Mouse (Mus musculus) erythroblast, embryonic 14.5 days (primary cell): Measurements from ENCODE around the gene Nipbl. TPM values are rescaled to one million over a fixed set of nuclear protein-coding genes. Genes with fewer than 3 reads are reported as not detected.
A peak's percentile ranks its signal among the peaks of the same experiment; 100 is the strongest.
"Not testable (repeated sequence)": the region's sequence is repeated elsewhere in the genome, so short reads cannot be mapped to it uniquely, and the experiment has no call there.

Source experiments
- H3K27me3 ChIP-seq: 2 replicates; pipeline ENCODE4 v1.6.1; 2012; ENCODE audit warnings: inconsistent platforms; ENCODE audit not compliant: control insufficient read depth
- H3K36me3 ChIP-seq: 2 replicates; pipeline ENCODE4 v1.6.1; 2012; ENCODE audit warnings: mild to moderate bottlenecking, inconsistent platforms; ENCODE audit not compliant: control insufficient read depth
- H3K4me1 ChIP-seq: 2 replicates; pipeline ENCODE4 v1.6.1; 2012; ENCODE audit warnings: inconsistent platforms; ENCODE audit not compliant: control insufficient read depth
- H3K4me3 ChIP-seq: replicated peaks from 2 replicates; pipeline ENCODE3; 2012; ENCODE audit warnings: moderate library complexity, mild to moderate bottlenecking, inconsistent platforms
- H3K9me3 ChIP-seq: 2 replicates; pipeline ENCODE4 v1.6.1; 2012; ENCODE audit warnings: low read length, inconsistent platforms, mixed read lengths; ENCODE audit not compliant: control insufficient read depth
- GATA1 ChIP-seq: IDR thresholded peaks from 2 replicates; pipeline ENCODE4 v1.6.1; 2012; ENCODE audit warnings: low read length, inconsistent platforms, mixed read lengths
- TAL1 ChIP-seq: IDR thresholded peaks from 3 replicates; pipeline ENCODE4 v1.6.1; 2012; ENCODE audit warnings: low read length, inconsistent platforms, mixed read lengths
- polyA plus RNA-seq: library from polyadenylated mRNA; stranded (reverse); fragments of >175 nt; gene quantifications from 2 replicates; pipeline ENCODE4 v1.2.3, GENCODE M21; 2012

Gene Nipbl
- polyA plus RNA-seq, 1 experiment = 0.48 TPM

GRCm38 (mm10) chr15:8279929-8280610 lies 164.2 kb downstream of the Nipbl start:
- peak overlapping the region; percentile 34 for H3K4me3 ChIP-seq
- H3K27me3 ChIP-seq = no peaks in the 10 kb centered on the region
- H3K4me1 ChIP-seq = peaks cover 4% of the 10 kb centered on the region
- no peak for TF ChIP-seq GATA1
- TF ChIP-seq TAL1 = no peak
- no peaks in the 10 kb centered on the region; the same call in 1 of the 2 replicates for H3K9me3 ChIP-seq
- no peaks in the 10 kb centered on the region for H3K36me3 ChIP-seq

- H3K4me1 ChIP-seq = peaks cover 4% of the 10 kb centered on the region
- H3K36me3 ChIP-seq = no peaks in the 10 kb centered on the region
- H3K9me3 ChIP-seq = peaks cover 5% of the 10 kb centered on the region
- no peaks in the 10 kb centered on the region for H3K27me3 ChIP-seq
- H3K4me3 ChIP-seq = peak overlapping the region; percentile 47
- TF ChIP-seq GATA1 (no peak), TAL1 (no peak)
These were observed 164.9 kb downstream of the Nipbl start for GRCm38 (mm10) chr15:8279320-8279779.

- not testable (repeated sequence) for H3K27me3 ChIP-seq, H3K36me3 ChIP-seq, H3K9me3 ChIP-seq, H3K4me3 ChIP-seq, H3K4me1 ChIP-seq
These were observed 166.3 kb downstream of the Nipbl start for GRCm38 (mm10) chr15:8277916-8278315.

- TF ChIP-seq GATA1 = no peak
- no peaks in the 10 kb centered on the region; the same call in 1 of the 2 replicates for H3K36me3 ChIP-seq
These were observed 172.3 kb downstream of the Nipbl start for GRCm38 (mm10) chr15:8271952-8272351.

GRCm38 (mm10) chr15:8268231-8268630 lies 176.0 kb downstream of the Nipbl start:
- no peaks in the 10 kb centered on the region; the same call in 1 of the 2 replicates for H3K36me3 ChIP-seq
- H3K4me3 ChIP-seq = no peak overlapping the region
- H3K4me1 ChIP-seq = no peaks in the 10 kb centered on the region
- no peaks in the 10 kb centered on the region for H3K9me3 ChIP-seq
- no peaks in the 10 kb centered on the region for H3K27me3 ChIP-seq
- TF ChIP-seq GATA1 (no peak), TAL1 (no peak)

More at GRCm38 (mm10) chr15:8271952-8272351, 172.3 kb downstream of the Nipbl start:
- Histone ChIP-seq H3K4me1 (no peaks in the 10 kb centered on the region), H3K9me3 (peaks cover 5% of the 10 kb centered on the region), H3K4me3 (no peak overlapping the region), H3K27me3 (no peaks in the 10 kb centered on the region)

GRCm38 (mm10) chr15:8267211-8267610 lies 177.1 kb downstream of the Nipbl start:
- no peaks in the 10 kb centered on the region for H3K4me1 ChIP-seq
- no peaks in the 10 kb centered on the region for H3K27me3 ChIP-seq
- H3K36me3 ChIP-seq = no peaks in the 10 kb centered on the region; the same call in 1 of the 2 replicates
- H3K9me3 ChIP-seq = no peaks in the 10 kb centered on the region
- TF ChIP-seq TAL1 (no peak), GATA1 (no peak)
- no peak overlapping the region for H3K4me3 ChIP-seq

GRCm38 (mm10) chr15:8265946-8266345 lies 178.3 kb downstream of the Nipbl start:
- Histone ChIP-seq H3K9me3 (no peaks in the 10 kb centered on the region), H3K4me3 (no peak overlapping the region), H3K36me3 (no peaks in the 10 kb centered on the region; the same call in 1 of the 2 replicates), H3K27me3 (no peaks in the 10 kb centered on the region), H3K4me1 (no peaks in the 10 kb centered on the region)
- TF ChIP-seq TAL1 (no peak), GATA1 (no peak)

Other genes with a start within 250 kb of the Nipbl start
- not detected in 2 replicates for gene Gm2310, start 75.5 kb upstream of the Nipbl start, polyA plus RNA-seq